Mouse (Mus musculus): ENCODE results near the gene Olfr287. TPM values are rescaled to one million over a fixed set of nuclear protein-coding genes. Genes with fewer than 3 reads are reported as not detected.
A peak's percentile ranks its signal among the peaks of the same experiment; 100 is the strongest.

The Olfr287 gene
- polyA plus RNA-seq, 1 experiment: not detected

GRCm38 (mm10) chr15:98214130-98214529 is 6.7 kb downstream of the Olfr287 start:
- TF ChIP-seq POLR2A (IDR thresholded peaks at IDR 0.05; ENCODE audit: borderline replicate concordance, control insufficient read depth, low read depth, low read length) (no peak), CTCF (IDR thresholded peaks at IDR 0.05; ENCODE audit: control insufficient read depth, insufficient read depth, low read length) (no peak)
- Histone ChIP-seq H3K27ac (ENCODE audit: control insufficient read depth, insufficient read depth, low read depth, low read length, poor library complexity) (no peak overlapping the region), H3K4me1 (ENCODE audit: control insufficient read depth, insufficient read depth, low read length) (no peaks in the 10 kb centered on the region; the same call in 1 of the 2 replicates), H3K4me3 (replicated peaks; ENCODE audit: control insufficient read depth, low read depth, low read length) (no peak overlapping the region)
- 39% methylated on average over 5 of the region's 5 CpGs for WGBS

GRCm38 (mm10) chr15:98213336-98213870 is 7.5 kb downstream of the Olfr287 start:
- WGBS: 50% methylated on average over 5 of the region's 5 CpGs
- Histone ChIP-seq H3K4me1 (ENCODE audit: control insufficient read depth, insufficient read depth, low read length) (no peaks in the 10 kb centered on the region; the same call in 1 of the 2 replicates), H3K27ac (ENCODE audit: control insufficient read depth, insufficient read depth, low read depth, low read length, poor library complexity) (no peak overlapping the region), H3K4me3 (replicated peaks; ENCODE audit: control insufficient read depth, low read depth, low read length) (no peak overlapping the region)
- no peak for TF ChIP-seq POLR2A (IDR thresholded peaks at IDR 0.05; ENCODE audit: borderline replicate concordance, control insufficient read depth, low read depth, low read length)
- no peak for TF ChIP-seq CTCF (IDR thresholded peaks at IDR 0.05; ENCODE audit: control insufficient read depth, insufficient read depth, low read length)

- Histone ChIP-seq H3K4me3 (replicated peaks; ENCODE audit: control insufficient read depth, low read depth, low read length) (no peak overlapping the region), H3K27ac (ENCODE audit: control insufficient read depth, insufficient read depth, low read depth, low read length, poor library complexity) (no peak overlapping the region), H3K4me1 (ENCODE audit: control insufficient read depth, insufficient read depth, low read length) (no peaks in the 10 kb centered on the region; the same call in 1 of the 2 replicates)
- no peak for TF ChIP-seq POLR2A (IDR thresholded peaks at IDR 0.05; ENCODE audit: borderline replicate concordance, control insufficient read depth, low read depth, low read length)
- no peak for TF ChIP-seq CTCF (IDR thresholded peaks at IDR 0.05; ENCODE audit: control insufficient read depth, insufficient read depth, low read length)
- 62% methylated on average over 7 of the region's 7 CpGs for WGBS
Measured at GRCm38 (mm10) chr15:98209676-98210075, 11.2 kb downstream of the Olfr287 start.

- H3K4me1 ChIP-seq (ENCODE audit: control insufficient read depth, insufficient read depth, low read length): no peaks in the 10 kb centered on the region; the same call in 1 of the 2 replicates
- WGBS: 69% methylated on average over 3 of the region's 3 CpGs
- no peak for TF ChIP-seq POLR2A (IDR thresholded peaks at IDR 0.05; ENCODE audit: borderline replicate concordance, control insufficient read depth, low read depth, low read length)
- no peak for TF ChIP-seq CTCF (IDR thresholded peaks at IDR 0.05; ENCODE audit: control insufficient read depth, insufficient read depth, low read length)
Measured at GRCm38 (mm10) chr15:98195442-98195841, 25.4 kb downstream of the Olfr287 start, which contains the start of gene Olfr288. Olfr288 (minus strand) TSS chr15:98195542.

DNA sequence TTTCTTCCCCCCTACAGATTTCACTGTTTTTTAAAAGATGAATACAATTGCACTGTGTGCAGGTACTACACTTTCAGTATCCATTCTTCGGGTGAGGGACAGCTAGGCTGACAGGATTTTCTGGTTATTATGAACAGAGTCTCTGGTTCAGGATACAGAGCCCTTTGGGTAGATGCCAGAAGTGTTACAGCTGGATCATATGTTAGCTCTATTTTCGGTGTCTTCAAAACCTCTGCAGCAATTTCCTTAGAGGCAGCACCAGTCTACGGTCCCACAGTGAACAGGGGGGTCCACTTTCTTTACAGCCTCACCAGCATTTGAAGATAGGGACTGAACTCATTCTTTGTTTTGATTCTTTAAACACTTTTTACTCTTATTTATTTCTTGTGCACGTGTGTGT is 36.4 kb downstream of the Olfr287 start:
- no peak for TF ChIP-seq CTCF (IDR thresholded peaks at IDR 0.05; ENCODE audit: control insufficient read depth, insufficient read depth, low read length)
- no peak for TF ChIP-seq POLR2A (IDR thresholded peaks at IDR 0.05; ENCODE audit: borderline replicate concordance, control insufficient read depth, low read depth, low read length)
- Histone ChIP-seq H3K4me1 (ENCODE audit: control insufficient read depth, insufficient read depth, low read length) (no peaks in the 10 kb centered on the region), H3K4me3 (replicated peaks; ENCODE audit: control insufficient read depth, low read depth, low read length) (no peak overlapping the region), H3K27ac (ENCODE audit: control insufficient read depth, insufficient read depth, low read depth, low read length, poor library complexity) (no peak overlapping the region)
- 46% methylated on average over 4 of the region's 4 CpGs for WGBS

More at GRCm38 (mm10) chr15:98195442-98195841, 25.4 kb downstream of the Olfr287 start, which contains the start of gene Olfr288:
- Histone ChIP-seq H3K27ac (ENCODE audit: control insufficient read depth, insufficient read depth, low read depth, low read length, poor library complexity) (no peak within 1 kb of the TSS), H3K4me3 (replicated peaks; ENCODE audit: control insufficient read depth, low read depth, low read length) (no peak within 1 kb of the TSS)

DNA sequence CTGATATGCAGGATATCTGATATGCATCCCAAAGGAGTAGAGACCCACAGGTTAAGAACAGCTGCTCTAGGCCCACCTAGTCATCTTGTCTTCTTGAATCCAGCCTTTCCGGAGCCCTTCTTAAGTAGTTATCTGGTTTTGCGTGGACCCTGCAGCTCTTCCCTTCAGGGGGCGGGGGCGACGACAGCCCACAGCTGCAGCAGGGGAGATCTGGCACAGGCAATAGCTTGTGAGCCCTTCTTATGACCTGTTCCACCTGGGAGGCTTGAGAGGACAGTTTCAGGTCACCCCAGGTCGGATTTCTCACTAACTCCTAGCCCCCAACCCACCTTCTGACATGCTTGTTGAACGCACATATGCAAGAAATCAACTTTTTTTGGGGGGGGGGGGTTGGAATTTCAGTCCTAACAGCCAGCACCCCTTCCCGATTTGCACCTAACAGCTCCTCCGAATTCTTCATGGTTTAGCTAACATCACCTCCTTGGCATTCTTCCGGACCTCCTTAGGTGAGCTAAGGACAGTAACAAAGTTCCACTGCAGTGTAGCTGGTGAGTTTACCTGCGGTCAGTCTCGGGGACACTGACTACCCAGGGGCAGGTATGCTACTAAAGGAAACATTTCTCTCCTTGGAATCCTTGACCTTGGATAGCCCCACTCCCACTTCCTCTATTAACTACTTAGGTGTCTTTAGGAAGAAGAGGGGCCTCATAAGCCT is 38.8 kb downstream of the Olfr287 start:
- H3K4me1 ChIP-seq (ENCODE audit: control insufficient read depth, insufficient read depth, low read length): no peaks in the 10 kb centered on the region
- H3K4me3 ChIP-seq (replicated peaks; ENCODE audit: control insufficient read depth, low read depth, low read length): no peak overlapping the region
- TF ChIP-seq POLR2A (IDR thresholded peaks at IDR 0.05; ENCODE audit: borderline replicate concordance, control insufficient read depth, low read depth, low read length): no peak
- TF ChIP-seq CTCF (IDR thresholded peaks at IDR 0.05; ENCODE audit: control insufficient read depth, insufficient read depth, low read length): no peak
- H3K27ac ChIP-seq (ENCODE audit: control insufficient read depth, insufficient read depth, low read depth, low read length, poor library complexity): no peak overlapping the region
- WGBS: 74% methylated on average over 12 of the region's 12 CpGs

- WGBS: under 1% methylated on average over 30 of the region's 30 CpGs
- H3K4me3 ChIP-seq (replicated peaks; ENCODE audit: control insufficient read depth, low read depth, low read length): peak overlapping the region; percentile 55
- H3K27ac ChIP-seq (ENCODE audit: control insufficient read depth, insufficient read depth, low read depth, low read length, poor library complexity): no peak overlapping the region
- TF ChIP-seq CTCF (IDR thresholded peaks at IDR 0.05; ENCODE audit: control insufficient read depth, insufficient read depth, low read length): peak; percentile 67
- no peak for TF ChIP-seq POLR2A (IDR thresholded peaks at IDR 0.05; ENCODE audit: borderline replicate concordance, control insufficient read depth, low read depth, low read length)
- no peaks in the 10 kb centered on the region for H3K4me1 ChIP-seq (ENCODE audit: control insufficient read depth, insufficient read depth, low read length)
Measured at GRCm38 (mm10) chr15:98181132-98181711, 39.6 kb downstream of the Olfr287 start.

- 12% methylated on average over 26 of the region's 26 CpGs for WGBS
- Histone ChIP-seq H3K27ac (ENCODE audit: control insufficient read depth, insufficient read depth, low read depth, low read length, poor library complexity) (no peak overlapping the region), H3K4me1 (ENCODE audit: control insufficient read depth, insufficient read depth, low read length) (no peaks in the 10 kb centered on the region), H3K4me3 (replicated peaks; ENCODE audit: control insufficient read depth, low read depth, low read length) (no peak overlapping the region)
- TF ChIP-seq CTCF (IDR thresholded peaks at IDR 0.05; ENCODE audit: control insufficient read depth, insufficient read depth, low read length): no peak
- no peak for TF ChIP-seq POLR2A (IDR thresholded peaks at IDR 0.05; ENCODE audit: borderline replicate concordance, control insufficient read depth, low read depth, low read length)
Measured at GRCm38 (mm10) chr15:98180567-98181131, 40.2 kb downstream of the Olfr287 start.

All from bone marrow, adult 2 months (tissue).